Mouse (Mus musculus): ENCODE results near the gene Flg. TPM values are rescaled to one million over a fixed set of nuclear protein-coding genes. Genes with fewer than 3 reads are reported as not detected.

Flg gene
- polyA plus RNA-seq (2014; fragmentation: Nextera tagmentation; extraction: Ambion mirVana), result 0.33 TPM in 1 of 2 replicates, not detected in the other

- Histone ChIP-seq H3K36me3 (ENCODE audit: control insufficient read depth, insufficient read depth, low read length) (no peaks in the 10 kb centered on the region), H3K4me3 (ENCODE audit: low read depth, low read length) (no peak within 1 kb of the TSS), H3K27ac (ENCODE audit: low read depth, low read length) (no peak within 1 kb of the TSS), H3K9me3 (ENCODE audit: control insufficient read depth, low read length) (no peaks in the 10 kb centered on the region), H3K27me3 (ENCODE audit: control insufficient read depth, insufficient read depth, low read length) (no peaks in the 10 kb centered on the region), H3K4me2 (ENCODE audit: low read depth, low read length, severe bottlenecking) (no peak within 1 kb of the TSS), H3K9ac (ENCODE audit: low read length) (no peak within 1 kb of the TSS), H3K4me1 (replicated peaks; ENCODE audit: control insufficient read depth, insufficient read depth, low read length) (no peaks in the 10 kb centered on the region)
- 84% methylated on average over 2 of the region's 2 CpGs for WGBS
- ATAC-seq (replicated peaks; ENCODE audit: low FRiP score), result no peak
- no peak for DNase-seq (ENCODE audit: low spot score)
Measured at GRCm38 (mm10) chr3:93273223-93273622, at the start of gene Flg. Flg (plus strand) TSS chr3:93273523.

- Histone ChIP-seq H3K9me3 (ENCODE audit: control insufficient read depth, low read length) (no peaks in the 10 kb centered on the region), H3K36me3 (ENCODE audit: control insufficient read depth, insufficient read depth, low read length) (no peaks in the 10 kb centered on the region), H3K9ac (ENCODE audit: low read length) (no peak overlapping the region), H3K4me2 (ENCODE audit: low read depth, low read length, severe bottlenecking) (no peak overlapping the region), H3K4me1 (replicated peaks; ENCODE audit: control insufficient read depth, insufficient read depth, low read length) (no peaks in the 10 kb centered on the region), H3K27me3 (ENCODE audit: control insufficient read depth, insufficient read depth, low read length) (no peaks in the 10 kb centered on the region), H3K4me3 (ENCODE audit: low read depth, low read length) (no peak overlapping the region), H3K27ac (ENCODE audit: low read depth, low read length) (no peak overlapping the region)
- no peak for DNase-seq (ENCODE audit: low spot score)
- WGBS, result 84% methylated on average over 2 of the region's 2 CpGs
- no peak for ATAC-seq (replicated peaks; ENCODE audit: low FRiP score)
Measured at GRCm38 (mm10) chr3:93297542-93297941, 24.2 kb downstream of the Flg start.

- ATAC-seq (replicated peaks; ENCODE audit: low FRiP score) (no peak), DNase-seq (ENCODE audit: low spot score) (no peak)
- Histone ChIP-seq H3K36me3 (ENCODE audit: control insufficient read depth, insufficient read depth, low read length) (no peaks in the 10 kb centered on the region), H3K9me3 (ENCODE audit: control insufficient read depth, low read length) (no peaks in the 10 kb centered on the region), H3K4me2 (ENCODE audit: low read depth, low read length, severe bottlenecking) (no peak overlapping the region), H3K27me3 (ENCODE audit: control insufficient read depth, insufficient read depth, low read length) (no peaks in the 10 kb centered on the region), H3K27ac (ENCODE audit: low read depth, low read length) (no peak overlapping the region), H3K4me1 (replicated peaks; ENCODE audit: control insufficient read depth, insufficient read depth, low read length) (no peaks in the 10 kb centered on the region), H3K9ac (ENCODE audit: low read length) (no peak overlapping the region), H3K4me3 (ENCODE audit: low read depth, low read length) (no peak overlapping the region)
- 94% methylated on average over 6 of the region's 6 CpGs for WGBS
Measured at GRCm38 (mm10) chr3:93299832-93300231, 26.5 kb downstream of the Flg start.

GRCm38 (mm10) chr3:93301896-93302295, 28.6 kb downstream of the Flg start:
- WGBS, result 77% methylated on average over 3 of the region's 3 CpGs
- no peaks in the 10 kb centered on the region for H3K36me3 ChIP-seq (ENCODE audit: control insufficient read depth, insufficient read depth, low read length)
- H3K9me3 ChIP-seq (ENCODE audit: control insufficient read depth, low read length), result no peaks in the 10 kb centered on the region
- no peak overlapping the region for H3K4me2 ChIP-seq (ENCODE audit: low read depth, low read length, severe bottlenecking)
- H3K27me3 ChIP-seq (ENCODE audit: control insufficient read depth, insufficient read depth, low read length), result no peaks in the 10 kb centered on the region
- no peak overlapping the region for H3K4me3 ChIP-seq (ENCODE audit: low read depth, low read length)
- H3K27ac ChIP-seq (ENCODE audit: low read depth, low read length), result no peak overlapping the region
- no peak for DNase-seq (ENCODE audit: low spot score)
- no peak for ATAC-seq (replicated peaks; ENCODE audit: low FRiP score)
- no peak overlapping the region for H3K9ac ChIP-seq (ENCODE audit: low read length)
- H3K4me1 ChIP-seq (replicated peaks; ENCODE audit: control insufficient read depth, insufficient read depth, low read length), result no peaks in the 10 kb centered on the region

- 83% methylated on average over 2 of the region's 2 CpGs for WGBS
- H3K9me3 ChIP-seq (ENCODE audit: control insufficient read depth, low read length), result no peaks in the 10 kb centered on the region
- H3K27me3 ChIP-seq (ENCODE audit: control insufficient read depth, insufficient read depth, low read length), result no peaks in the 10 kb centered on the region
- no peaks in the 10 kb centered on the region for H3K36me3 ChIP-seq (ENCODE audit: control insufficient read depth, insufficient read depth, low read length)
- H3K4me2 ChIP-seq (ENCODE audit: low read depth, low read length, severe bottlenecking), result no peak overlapping the region
- DNase-seq (ENCODE audit: low spot score) (no peak), ATAC-seq (replicated peaks; ENCODE audit: low FRiP score) (no peak)
- no peak overlapping the region for H3K9ac ChIP-seq (ENCODE audit: low read length)
- no peak overlapping the region for H3K27ac ChIP-seq (ENCODE audit: low read depth, low read length)
- H3K4me1 ChIP-seq (replicated peaks; ENCODE audit: control insufficient read depth, insufficient read depth, low read length), result no peaks in the 10 kb centered on the region
- no peak overlapping the region for H3K4me3 ChIP-seq (ENCODE audit: low read depth, low read length)
Measured at GRCm38 (mm10) chr3:93306142-93306541, 32.8 kb downstream of the Flg start.

- no peak overlapping the region for H3K27ac ChIP-seq (ENCODE audit: low read depth, low read length)
- DNase-seq (ENCODE audit: low spot score) (no peak), ATAC-seq (replicated peaks; ENCODE audit: low FRiP score) (no peak)
- H3K4me2 ChIP-seq (ENCODE audit: low read depth, low read length, severe bottlenecking), result no peak overlapping the region
- H3K4me1 ChIP-seq (replicated peaks; ENCODE audit: control insufficient read depth, insufficient read depth, low read length), result no peaks in the 10 kb centered on the region
- no peaks in the 10 kb centered on the region for H3K36me3 ChIP-seq (ENCODE audit: control insufficient read depth, insufficient read depth, low read length)
- whole genome bisulfite sequencing, result 77% methylated on average over 3 of the region's 3 CpGs
- H3K9me3 ChIP-seq (ENCODE audit: control insufficient read depth, low read length), result no peaks in the 10 kb centered on the region
- no peak overlapping the region for H3K9ac ChIP-seq (ENCODE audit: low read length)
- H3K4me3 ChIP-seq (ENCODE audit: low read depth, low read length), result no peak overlapping the region
- H3K27me3 ChIP-seq (ENCODE audit: control insufficient read depth, insufficient read depth, low read length), result no peaks in the 10 kb centered on the region
Measured at GRCm38 (mm10) chr3:93311371-93311770, 38.0 kb downstream of the Flg start.

DNA sequence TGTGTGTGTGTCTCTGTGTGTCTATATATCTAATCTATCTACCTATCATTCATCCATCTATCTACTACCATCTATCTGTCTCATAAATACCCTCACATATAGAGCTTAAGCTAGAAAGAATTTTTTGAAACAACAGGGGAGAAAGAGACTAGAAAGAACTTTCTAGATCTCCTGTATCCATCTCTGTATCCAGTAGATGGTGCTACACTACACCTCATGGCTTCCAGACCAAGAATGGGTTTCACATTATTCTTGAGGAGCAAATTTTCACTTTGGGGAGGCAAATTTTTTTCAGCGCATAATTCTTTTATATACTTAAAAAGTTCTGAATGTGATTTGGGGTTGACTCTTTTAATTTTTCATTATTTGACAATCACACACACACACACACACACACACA, 41.1 kb downstream of the Flg start:
- Histone ChIP-seq H3K4me2 (ENCODE audit: low read depth, low read length, severe bottlenecking) (no peak overlapping the region), H3K36me3 (ENCODE audit: control insufficient read depth, insufficient read depth, low read length) (no peaks in the 10 kb centered on the region), H3K9ac (ENCODE audit: low read length) (no peak overlapping the region), H3K4me1 (replicated peaks; ENCODE audit: control insufficient read depth, insufficient read depth, low read length) (no peaks in the 10 kb centered on the region), H3K27me3 (ENCODE audit: control insufficient read depth, insufficient read depth, low read length) (no peaks in the 10 kb centered on the region), H3K27ac (ENCODE audit: low read depth, low read length) (no peak overlapping the region), H3K4me3 (ENCODE audit: low read depth, low read length) (no peak overlapping the region), H3K9me3 (ENCODE audit: control insufficient read depth, low read length) (no peaks in the 10 kb centered on the region)
- 100% methylated on average over 1 of the region's 1 CpGs for WGBS
- DNase-seq (ENCODE audit: low spot score), result no peak
- no peak for ATAC-seq (replicated peaks; ENCODE audit: low FRiP score)

DNA sequence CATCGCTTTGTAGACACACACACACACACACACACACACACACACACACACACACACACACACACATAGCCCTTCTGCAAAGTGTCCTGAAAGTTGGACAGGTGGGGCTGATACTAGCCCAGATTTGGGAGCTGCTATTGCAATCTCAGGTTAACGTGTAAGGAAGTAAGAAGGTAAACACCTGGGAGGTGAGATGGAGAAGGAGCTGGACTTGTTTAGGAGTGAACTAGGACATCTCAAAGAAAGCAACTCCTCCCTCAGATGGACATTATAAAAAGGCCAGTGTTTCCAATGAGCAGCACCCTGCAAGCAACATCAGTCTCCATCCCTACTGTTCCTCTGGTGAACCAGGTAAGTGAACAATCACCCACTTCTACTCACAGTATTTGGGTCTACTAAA, 46.1 kb downstream of the Flg start, which contains the start of gene Hrnr:
TSS of gene Hrnr (plus strand) at position 301 of the 400 bp plus-strand sequence.
- DNase-seq (ENCODE audit: low spot score) (no peak), ATAC-seq (replicated peaks; ENCODE audit: low FRiP score) (no peak)
- H3K27ac ChIP-seq (ENCODE audit: low read depth, low read length), result no peak within 1 kb of the TSS
- no peaks in the 10 kb centered on the region for H3K9me3 ChIP-seq (ENCODE audit: control insufficient read depth, low read length)
- no peak within 1 kb of the TSS for H3K4me2 ChIP-seq (ENCODE audit: low read depth, low read length, severe bottlenecking)
- no peak within 1 kb of the TSS for H3K9ac ChIP-seq (ENCODE audit: low read length)
- H3K4me3 ChIP-seq (ENCODE audit: low read depth, low read length), result no peak within 1 kb of the TSS
- WGBS, result 87% methylated on average over 2 of the region's 2 CpGs
- H3K36me3 ChIP-seq (ENCODE audit: control insufficient read depth, insufficient read depth, low read length), result no peaks in the 10 kb centered on the region
- no peaks in the 10 kb centered on the region for H3K4me1 ChIP-seq (replicated peaks; ENCODE audit: control insufficient read depth, insufficient read depth, low read length)
- H3K27me3 ChIP-seq (ENCODE audit: control insufficient read depth, insufficient read depth, low read length), result no peaks in the 10 kb centered on the region

GRCm38 (mm10) chr3:93337749-93338148, 64.4 kb downstream of the Flg start:
- ATAC-seq (replicated peaks; ENCODE audit: low FRiP score), result no peak
- Histone ChIP-seq H3K4me2 (ENCODE audit: low read depth, low read length, severe bottlenecking) (no peak overlapping the region), H3K4me3 (ENCODE audit: low read depth, low read length) (no peak overlapping the region), H3K27me3 (ENCODE audit: control insufficient read depth, insufficient read depth, low read length) (no peaks in the 10 kb centered on the region), H3K4me1 (replicated peaks; ENCODE audit: control insufficient read depth, insufficient read depth, low read length) (no peaks in the 10 kb centered on the region), H3K36me3 (ENCODE audit: control insufficient read depth, insufficient read depth, low read length) (no peaks in the 10 kb centered on the region), H3K9ac (ENCODE audit: low read length) (no peak overlapping the region), H3K27ac (ENCODE audit: low read depth, low read length) (no peak overlapping the region), H3K9me3 (ENCODE audit: control insufficient read depth, low read length) (no peaks in the 10 kb centered on the region)
- no peak for DNase-seq (ENCODE audit: low spot score)
